Mouse (Mus musculus) hindbrain, embryonic 13.5 days (tissue): ENCODE measurements at regions not wholly inside any gene's neighbourhood (a gene's known extent, or its start where the extent isn't known, plus 50 kb on each side); places are given as distances from the start of the nearest gene placed in this dataset.
"Not testable (repeated sequence)": the region's sequence is repeated elsewhere in the genome, so short reads cannot be mapped to it uniquely, and the experiment has no call there.

Experiments
- ATAC-seq: fragments of 200-750 bp; cut with Nextera tagmentation; 2 replicates; pipeline ENCODE4 v1.8.0; 2017; ENCODE audit warnings: moderate TSS enrichment; ENCODE audit not compliant: low FRiP score
- H3K27ac ChIP-seq: fragments of 300-500 bp; sonication (generic); 2 replicates; pipeline ENCODE4 v1.5.1; 2015; ENCODE audit warnings: inconsistent platforms, mild to moderate bottlenecking, moderate library complexity
- H3K27me3 ChIP-seq: fragments of 300-500 bp; sonication (generic); 2 replicates; pipeline ENCODE4 v1.6.1; 2015; ENCODE audit warnings: mild to moderate bottlenecking, inconsistent platforms
- H3K36me3 ChIP-seq: fragments of 300-500 bp; sonication (generic); 2 replicates; pipeline ENCODE4 v1.6.1; 2015; ENCODE audit warnings: mild to moderate bottlenecking, inconsistent platforms
- H3K4me1 ChIP-seq: fragments of 300-500 bp; sonication (generic); replicated peaks from 2 replicates; pipeline ENCODE4 v1.6.1; 2015; ENCODE audit warnings: inconsistent platforms
- H3K4me2 ChIP-seq: fragments of 300-500 bp; sonication (generic); 2 replicates; pipeline ENCODE4 v1.6.1; 2015; ENCODE audit warnings: inconsistent platforms, mild to moderate bottlenecking, moderate library complexity
- H3K4me3 ChIP-seq: fragments of 300-500 bp; sonication (generic); 2 replicates; pipeline ENCODE4 v1.5.1; 2015; ENCODE audit warnings: mild to moderate bottlenecking, inconsistent platforms
- H3K9ac ChIP-seq: fragments of 300-500 bp; sonication (generic); 2 replicates; pipeline ENCODE4 v1.6.1; 2015; ENCODE audit warnings: mild to moderate bottlenecking, inconsistent platforms
- H3K9me3 ChIP-seq: fragments of 300-500 bp; sonication (generic); 2 replicates; pipeline ENCODE4 v1.6.1; 2016; ENCODE audit warnings: inconsistent platforms
- WGBS: fragments of 180-500 bp; shearing (Covaris S2); methylation state at CpG from one replicate; pipeline ENCODE4 v1.1.7; 2015; 5-methylcytosine and 5-hydroxymethylcytosine counted together

- Histone ChIP-seq H3K27me3 (no peaks in the 10 kb centered on the region), H3K4me3 (no peak overlapping the region), H3K9me3 (no peaks in the 10 kb centered on the region), H3K27ac (no peak overlapping the region), H3K4me1 (peaks cover 12% of the 10 kb centered on the region), H3K4me2 (no peak overlapping the region), H3K36me3 (no peaks in the 10 kb centered on the region), H3K9ac (no peak overlapping the region)
- 98% methylated on average over 4 of the region's 4 CpGs for WGBS
- no peak for ATAC-seq
Measured at GRCm38 (mm10) chr3:121600388-121600787, 68.2 kb upstream of the Slc44a3 start.

GRCm38 (mm10) chr3:121597988-121598387 is 65.8 kb upstream of the Slc44a3 start:
- Histone ChIP-seq H3K4me3 (no peak overlapping the region), H3K4me1 (peaks cover 12% of the 10 kb centered on the region), H3K36me3 (no peaks in the 10 kb centered on the region), H3K9ac (no peak overlapping the region), H3K27ac (no peak overlapping the region), H3K9me3 (no peaks in the 10 kb centered on the region), H3K4me2 (no peak overlapping the region), H3K27me3 (no peaks in the 10 kb centered on the region)
- ATAC-seq, result no peak
- WGBS, result 82% methylated on average over 4 of the region's 4 CpGs

- no peak for ATAC-seq
- peaks cover 9% of the 10 kb centered on the region for H3K4me1 ChIP-seq
- no peak overlapping the region for H3K4me3 ChIP-seq
- H3K27me3 ChIP-seq, result no peaks in the 10 kb centered on the region
- no peak overlapping the region for H3K4me2 ChIP-seq
- H3K27ac ChIP-seq, result no peak overlapping the region
- no peak overlapping the region for H3K9ac ChIP-seq
- 90% methylated on average over 5 of the region's 5 CpGs for WGBS
- H3K36me3 ChIP-seq, result no peaks in the 10 kb centered on the region
- H3K9me3 ChIP-seq, result no peaks in the 10 kb centered on the region
Measured at GRCm38 (mm10) chr3:121597203-121597602, 65.0 kb upstream of the Slc44a3 start.

DNA sequence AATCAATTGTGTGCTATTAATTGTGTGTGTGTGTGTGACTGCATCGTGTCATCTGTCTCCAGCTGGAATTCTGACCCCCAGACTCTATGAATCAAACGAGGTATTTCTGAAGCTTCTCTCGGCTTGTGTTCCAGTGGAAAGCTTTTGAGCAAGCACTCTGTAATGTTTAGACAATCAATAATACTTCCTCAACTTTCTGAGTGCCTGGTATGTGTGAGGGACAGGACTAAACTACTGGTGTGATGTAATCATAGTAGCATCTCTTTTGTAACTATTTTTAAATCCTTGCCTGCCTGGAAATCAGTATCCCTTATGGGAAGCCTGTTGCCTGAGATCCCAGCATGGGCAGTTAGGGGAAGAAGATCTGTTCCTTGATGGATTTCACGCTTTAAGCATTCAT is 62.4 kb upstream of the Slc44a3 start:
- peaks cover 5% of the 10 kb centered on the region; the same call in 1 of the 2 replicates for H3K4me1 ChIP-seq
- H3K36me3 ChIP-seq, result no peaks in the 10 kb centered on the region
- ATAC-seq, result no peak
- no peak overlapping the region for H3K27ac ChIP-seq
- 73% methylated on average over 4 of the region's 4 CpGs for WGBS
- no peak overlapping the region for H3K4me3 ChIP-seq
- no peaks in the 10 kb centered on the region for H3K27me3 ChIP-seq
- H3K9ac ChIP-seq, result no peak overlapping the region
- no peaks in the 10 kb centered on the region for H3K9me3 ChIP-seq
- no peak overlapping the region for H3K4me2 ChIP-seq

DNA sequence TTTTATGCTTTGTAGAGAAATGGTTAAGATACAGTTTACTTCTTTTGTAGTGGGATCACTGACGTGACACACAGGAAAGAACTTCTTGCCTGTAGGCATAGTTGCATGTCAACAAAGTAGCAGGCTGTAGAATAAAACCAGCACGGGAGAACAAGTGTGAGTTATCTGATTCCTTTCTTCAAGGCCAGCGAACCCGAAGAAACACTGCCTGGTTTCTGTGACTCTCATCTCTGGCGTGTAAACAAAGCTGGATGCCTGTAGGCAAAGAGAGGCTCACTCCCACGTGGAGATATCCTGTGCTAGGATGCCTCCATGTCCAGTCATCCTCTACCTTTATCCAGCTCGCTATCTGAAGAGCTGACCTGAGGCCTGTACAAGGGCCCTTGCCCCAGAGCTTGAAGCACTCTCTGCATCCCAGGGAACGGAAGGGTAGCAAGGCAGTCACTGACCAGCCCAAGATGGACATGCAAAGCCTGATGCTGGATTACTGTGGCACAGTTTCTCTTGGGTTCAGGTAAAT is 61.5 kb upstream of the Slc44a3 start:
- WGBS, result 56% methylated on average over 8 of the region's 8 CpGs
- no peaks in the 10 kb centered on the region for H3K9me3 ChIP-seq
- H3K4me3 ChIP-seq, result no peak overlapping the region
- peaks cover 12% of the 10 kb centered on the region for H3K4me1 ChIP-seq
- H3K27me3 ChIP-seq, result no peaks in the 10 kb centered on the region
- no peak for ATAC-seq
- no peak overlapping the region for H3K9ac ChIP-seq
- H3K36me3 ChIP-seq, result no peaks in the 10 kb centered on the region
- no peak overlapping the region for H3K4me2 ChIP-seq
- no peak overlapping the region for H3K27ac ChIP-seq

DNA sequence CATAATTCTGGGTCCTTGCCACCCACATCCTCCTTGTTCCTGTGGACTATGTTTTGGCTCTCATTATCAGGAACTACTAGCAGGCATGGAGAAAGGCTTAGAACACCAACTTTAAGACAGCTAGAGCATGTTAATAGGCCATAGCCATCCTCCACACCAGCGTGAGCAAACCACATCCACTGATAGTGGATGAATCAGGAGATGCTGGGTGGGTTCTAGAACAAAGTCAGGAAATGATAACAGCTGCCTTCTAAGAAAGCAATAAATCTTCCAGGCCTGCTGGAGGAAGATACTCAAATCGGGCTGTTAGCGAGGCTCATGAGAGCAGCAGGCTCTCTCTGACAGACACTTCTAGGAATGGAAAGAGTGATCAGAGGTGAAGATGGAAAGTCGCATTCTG is 60.9 kb upstream of the Slc44a3 start:
- Histone ChIP-seq H3K9ac (no peak overlapping the region), H3K4me1 (peaks cover 13% of the 10 kb centered on the region), H3K27ac (no peak overlapping the region), H3K4me3 (no peak overlapping the region), H3K27me3 (no peaks in the 10 kb centered on the region), H3K4me2 (no peak overlapping the region), H3K36me3 (no peaks in the 10 kb centered on the region), H3K9me3 (no peaks in the 10 kb centered on the region)
- no peak for ATAC-seq
- 82% methylated on average over 4 of the region's 4 CpGs for WGBS

DNA sequence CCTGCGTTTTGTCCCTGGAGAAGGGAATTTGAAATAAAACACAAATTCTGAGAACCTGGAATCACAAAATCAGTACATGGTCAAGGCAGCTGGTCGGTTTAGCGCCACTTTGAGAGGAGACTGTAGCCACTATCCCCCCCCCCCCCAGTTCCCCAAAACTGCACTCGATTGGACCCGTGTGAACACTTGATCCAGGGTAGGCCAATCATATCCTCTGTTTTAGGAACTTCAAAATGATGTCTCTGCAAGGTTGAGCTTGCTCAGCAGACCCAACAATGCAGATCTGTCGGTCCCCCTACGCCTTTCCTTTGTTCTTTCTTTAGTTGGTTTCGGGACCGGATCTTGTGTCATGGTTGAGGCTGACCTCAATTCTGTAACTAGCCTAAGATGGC is 57.3 kb upstream of the Slc44a3 start:
- H3K27me3 ChIP-seq, result no peaks in the 10 kb centered on the region
- no peak overlapping the region for H3K4me2 ChIP-seq
- 88% methylated on average over 9 of the region's 9 CpGs for WGBS
- H3K9me3 ChIP-seq, result no peaks in the 10 kb centered on the region
- H3K9ac ChIP-seq, result no peak overlapping the region
- H3K4me3 ChIP-seq, result no peak overlapping the region
- no peak overlapping the region for H3K27ac ChIP-seq
- no peak for ATAC-seq
- H3K4me1 ChIP-seq, result peaks cover 13% of the 10 kb centered on the region; the same call in 1 of the 2 replicates
- no peaks in the 10 kb centered on the region for H3K36me3 ChIP-seq

GRCm38 (mm10) chr3:121588737-121589493 is 56.7 kb upstream of the Slc44a3 start:
- ATAC-seq, result 0 out of 2 replicates have a peak, but pooled peaks have one; percentile 43
- 69% methylated on average over 14 of the region's 14 CpGs for WGBS
- H3K27me3 ChIP-seq, result no peaks in the 10 kb centered on the region
- H3K9ac ChIP-seq, result no peak overlapping the region
- no peak overlapping the region for H3K4me3 ChIP-seq
- H3K27ac ChIP-seq, result no peak overlapping the region
- H3K9me3 ChIP-seq, result no peaks in the 10 kb centered on the region
- H3K4me1 ChIP-seq, result peaks cover 13% of the 10 kb centered on the region; the same call in 1 of the 2 replicates
- H3K4me2 ChIP-seq, result no peak overlapping the region
- no peaks in the 10 kb centered on the region for H3K36me3 ChIP-seq

- Histone ChIP-seq H3K36me3 (no peaks in the 10 kb centered on the region), H3K27me3 (no peaks in the 10 kb centered on the region), H3K9me3 (no peaks in the 10 kb centered on the region), H3K27ac (no peak overlapping the region), H3K9ac (no peak overlapping the region), H3K4me3 (no peak overlapping the region), H3K4me2 (no peak overlapping the region), H3K4me1 (peaks cover 13% of the 10 kb centered on the region; the same call in 1 of the 2 replicates)
- WGBS, result 93% methylated on average over 5 of the region's 5 CpGs
- ATAC-seq, result no peak
Measured at GRCm38 (mm10) chr3:121585306-121585705, 53.1 kb upstream of the Slc44a3 start.

DNA sequence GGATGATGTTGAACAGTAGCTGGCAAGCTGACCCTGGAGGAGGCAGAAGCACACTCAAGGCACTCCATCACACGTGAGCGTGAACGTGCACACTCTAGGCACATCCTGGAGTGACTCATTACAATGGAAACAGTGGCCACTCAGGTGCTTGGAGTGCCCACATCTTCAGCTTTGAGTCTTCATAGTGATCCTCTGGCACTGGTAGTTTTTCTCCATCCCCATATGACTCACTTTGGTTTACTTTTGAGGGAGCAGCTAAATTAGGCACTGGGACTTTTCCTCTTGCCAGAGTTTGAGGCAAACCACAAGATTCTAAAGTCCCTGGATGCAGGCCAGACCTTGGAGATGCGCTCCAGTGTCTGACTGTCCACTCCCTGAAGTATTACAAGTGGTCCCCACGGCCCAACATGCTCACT is 52.5 kb upstream of the Slc44a3 start:
- no peak for ATAC-seq
- no peak overlapping the region for H3K9ac ChIP-seq
- H3K36me3 ChIP-seq, result no peaks in the 10 kb centered on the region
- H3K9me3 ChIP-seq, result no peaks in the 10 kb centered on the region
- 91% methylated on average over 5 of the region's 5 CpGs for WGBS
- no peak overlapping the region for H3K27ac ChIP-seq
- H3K4me1 ChIP-seq, result peaks cover 13% of the 10 kb centered on the region; the same call in 1 of the 2 replicates
- no peaks in the 10 kb centered on the region for H3K27me3 ChIP-seq
- no peak overlapping the region for H3K4me3 ChIP-seq
- H3K4me2 ChIP-seq, result no peak overlapping the region

DNA sequence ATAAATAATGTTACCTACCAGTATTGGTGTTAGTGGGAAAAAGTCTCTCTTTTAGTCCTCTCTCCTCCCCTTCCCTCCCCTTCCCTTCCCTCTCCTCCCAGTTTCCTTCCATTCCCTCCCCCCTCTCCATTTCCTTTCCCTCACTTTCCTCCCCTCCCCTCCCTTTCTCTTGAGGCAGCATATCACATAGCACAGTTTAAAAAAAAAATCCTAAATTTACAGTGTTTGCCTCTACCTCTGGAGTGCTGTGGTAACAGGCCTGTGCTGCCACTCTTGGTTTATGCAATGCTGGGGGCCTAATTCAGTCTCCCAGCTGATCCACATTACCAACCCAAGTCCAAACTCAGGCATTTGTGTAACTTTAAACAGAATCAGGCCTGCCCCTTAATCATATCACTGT is 52.1 kb upstream of the Slc44a3 start:
- H3K4me3 ChIP-seq, result no peak overlapping the region
- H3K4me2 ChIP-seq, result no peak overlapping the region
- H3K9me3 ChIP-seq, result no peaks in the 10 kb centered on the region
- H3K27ac ChIP-seq, result no peak overlapping the region
- peaks cover 12% of the 10 kb centered on the region; the same call in 1 of the 2 replicates for H3K4me1 ChIP-seq
- H3K36me3 ChIP-seq, result no peaks in the 10 kb centered on the region
- H3K27me3 ChIP-seq, result no peaks in the 10 kb centered on the region
- H3K9ac ChIP-seq, result no peak overlapping the region
- ATAC-seq, result no peak

GRCm38 (mm10) chr3:121582711-121583110 is 50.5 kb upstream of the Slc44a3 start:
- not testable (repeated sequence) for ATAC-seq, H3K4me3 ChIP-seq, H3K27me3 ChIP-seq, H3K9ac ChIP-seq, H3K27ac ChIP-seq, H3K36me3 ChIP-seq, H3K4me2 ChIP-seq, H3K4me1 ChIP-seq, H3K9me3 ChIP-seq
- 90% methylated on average over 4 of the region's 4 CpGs for WGBS
